Mouse (Mus musculus): ENCODE measurements around the gene Hsp90b1. TPM values are rescaled to one million over a fixed set of nuclear protein-coding genes. Genes with fewer than 3 reads are reported as not detected.
A peak's percentile ranks its signal among the peaks of the same experiment; 100 is the strongest.
"Not testable (repeated sequence)": the region's sequence is repeated elsewhere in the genome, so short reads cannot be mapped to it uniquely, and the experiment has no call there.

Gene Hsp90b1
- polyA plus RNA-seq, 1 experiment from 2014 or later = 662 TPM

DNA sequence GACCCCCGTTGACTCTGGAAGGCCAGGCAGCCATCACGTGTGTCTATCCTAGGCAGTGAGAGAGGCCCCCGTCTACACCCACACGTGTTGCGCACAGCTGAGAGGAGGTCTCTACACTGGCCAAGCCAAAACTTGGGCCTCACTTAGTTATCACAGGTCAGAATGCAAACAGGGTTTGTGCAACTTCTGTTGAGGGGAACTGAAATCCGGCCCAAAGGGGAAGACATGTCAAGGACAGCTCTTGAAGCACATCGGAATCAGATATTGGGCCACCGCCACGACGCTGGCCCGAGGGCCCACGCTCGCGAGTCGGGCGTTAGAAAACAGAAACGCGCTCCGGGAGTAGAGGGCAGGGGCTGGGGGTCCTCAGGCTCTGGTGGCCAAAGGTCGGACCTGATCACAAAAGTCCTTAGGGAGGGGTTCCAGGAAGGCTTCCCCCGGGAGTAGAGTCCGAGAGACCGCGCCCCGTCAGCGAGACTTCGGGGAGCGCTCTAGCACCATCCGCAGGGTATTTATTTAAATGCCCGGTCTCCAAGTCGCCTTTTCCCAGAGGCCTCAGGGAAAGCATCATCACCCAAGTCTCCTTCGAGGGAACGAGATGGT lies 619 bp downstream of the Hsp90b1 start:
- peaks cover 41% of the 10 kb centered on the region for H3K4me1 ChIP-seq
- H3K36me3 ChIP-seq = peaks cover 31% of the 10 kb centered on the region
- no peaks in the 10 kb centered on the region for H3K9me3 ChIP-seq
- peak overlapping the region; percentile 92 for H3K4me3 ChIP-seq
- under 1% methylated on average over 33 of the region's 33 CpGs for WGBS
- H3K27me3 ChIP-seq = no peaks in the 10 kb centered on the region
- H3K9ac ChIP-seq = peak overlapping the region; percentile 93
- peak overlapping the region; percentile 86 for H3K27ac ChIP-seq
- peak overlapping the region; percentile 72 for H3K4me2 ChIP-seq
- ATAC-seq (ENCODE audit: insufficient number of reproducible peaks, low FRiP score, low TSS enrichment, low read depth) = no peak

DNA sequence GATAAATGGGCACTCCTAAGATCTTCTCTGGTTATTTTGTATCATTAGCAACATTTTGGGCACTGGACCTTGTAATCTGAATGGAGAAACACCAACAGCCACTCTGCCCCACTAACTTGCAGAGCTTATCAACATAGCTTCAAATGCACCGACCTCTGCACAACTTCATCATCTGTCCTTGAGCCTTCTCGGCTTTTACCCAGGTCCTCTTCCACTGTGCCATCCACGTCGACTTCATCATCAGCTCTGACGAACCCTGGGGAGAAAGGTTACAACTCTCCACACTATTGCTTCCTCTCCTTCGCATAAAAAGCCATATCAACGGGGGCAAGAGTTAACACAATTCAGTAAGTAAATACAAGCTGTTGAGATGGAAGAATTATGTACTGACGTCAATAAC lies 1.2 kb downstream of the Hsp90b1 start:
- H3K27ac ChIP-seq = no peak overlapping the region
- H3K36me3 ChIP-seq = peaks cover 37% of the 10 kb centered on the region

DNA sequence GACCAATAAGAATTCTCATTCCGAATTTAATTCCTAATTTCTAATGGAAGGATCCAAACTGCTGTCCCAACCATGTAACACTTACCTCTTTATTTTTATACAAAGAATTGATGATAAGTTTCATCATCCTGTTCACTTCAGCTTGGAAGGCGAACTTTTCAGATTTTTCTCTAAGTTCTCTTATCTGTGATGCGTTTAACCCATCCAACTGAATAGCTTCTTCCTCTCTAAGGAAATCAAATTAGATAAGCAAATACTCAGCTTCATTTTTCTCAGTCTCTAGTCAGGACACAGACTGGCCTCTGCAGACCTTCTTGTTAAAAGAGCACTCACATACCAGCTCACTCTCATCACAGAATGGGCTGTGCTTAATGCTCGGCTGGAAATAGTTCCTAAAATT lies 1.9 kb downstream of the Hsp90b1 start:
- Histone ChIP-seq H3K36me3 (peaks cover 43% of the 10 kb centered on the region), H3K4me2 (peak overlapping the region; percentile 72), H3K9ac (no peak overlapping the region), H3K4me1 (peaks cover 48% of the 10 kb centered on the region), H3K4me3 (peak overlapping the region; percentile 92), H3K27me3 (no peaks in the 10 kb centered on the region), H3K27ac (no peak overlapping the region), H3K9me3 (no peaks in the 10 kb centered on the region)
- no peak for ATAC-seq (ENCODE audit: insufficient number of reproducible peaks, low FRiP score, low TSS enrichment, low read depth)
- 64% methylated on average over 4 of the region's 4 CpGs for WGBS

More for the DNA sequence above, 1.2 kb downstream of the Hsp90b1 start:
- Histone ChIP-seq H3K4me2 (peak overlapping the region; percentile 72), H3K9me3 (no peaks in the 10 kb centered on the region), H3K9ac (peak overlapping the region; percentile 93), H3K4me1 (peaks cover 47% of the 10 kb centered on the region), H3K4me3 (peak overlapping the region; percentile 92), H3K27me3 (no peaks in the 10 kb centered on the region)
- ATAC-seq (ENCODE audit: insufficient number of reproducible peaks, low FRiP score, low TSS enrichment, low read depth) = no peak
- WGBS = 3% methylated on average over 8 of the region's 8 CpGs

- H3K27ac ChIP-seq = no peak overlapping the region
- H3K27me3 ChIP-seq = no peaks in the 10 kb centered on the region
- H3K4me2 ChIP-seq = no peak overlapping the region
- H3K4me3 ChIP-seq = no peak overlapping the region
- no peak overlapping the region for H3K9ac ChIP-seq
- H3K9me3 ChIP-seq = no peaks in the 10 kb centered on the region
- ATAC-seq (ENCODE audit: insufficient number of reproducible peaks, low FRiP score, low TSS enrichment, low read depth) = no peak
- peaks cover 52% of the 10 kb centered on the region for H3K36me3 ChIP-seq
- peaks cover 48% of the 10 kb centered on the region for H3K4me1 ChIP-seq
- 36% methylated on average over 4 of the region's 4 CpGs for WGBS
Observed at GRCm38 (mm10) chr10:86702312-86702920, 2.9 kb downstream of the Hsp90b1 start.

- no peak overlapping the region for H3K4me3 ChIP-seq
- peaks cover 59% of the 10 kb centered on the region for H3K36me3 ChIP-seq
- H3K9me3 ChIP-seq = no peaks in the 10 kb centered on the region
- ATAC-seq (ENCODE audit: insufficient number of reproducible peaks, low FRiP score, low TSS enrichment, low read depth) = no peak
- H3K27ac ChIP-seq = no peak overlapping the region
- H3K27me3 ChIP-seq = no peaks in the 10 kb centered on the region
- H3K4me1 ChIP-seq = peaks cover 44% of the 10 kb centered on the region
- H3K4me2 ChIP-seq = no peak overlapping the region
- H3K9ac ChIP-seq = no peak overlapping the region
- 48% methylated on average over 3 of the region's 3 CpGs for WGBS
Observed at GRCm38 (mm10) chr10:86700973-86701372, 4.3 kb downstream of the Hsp90b1 start.

DNA sequence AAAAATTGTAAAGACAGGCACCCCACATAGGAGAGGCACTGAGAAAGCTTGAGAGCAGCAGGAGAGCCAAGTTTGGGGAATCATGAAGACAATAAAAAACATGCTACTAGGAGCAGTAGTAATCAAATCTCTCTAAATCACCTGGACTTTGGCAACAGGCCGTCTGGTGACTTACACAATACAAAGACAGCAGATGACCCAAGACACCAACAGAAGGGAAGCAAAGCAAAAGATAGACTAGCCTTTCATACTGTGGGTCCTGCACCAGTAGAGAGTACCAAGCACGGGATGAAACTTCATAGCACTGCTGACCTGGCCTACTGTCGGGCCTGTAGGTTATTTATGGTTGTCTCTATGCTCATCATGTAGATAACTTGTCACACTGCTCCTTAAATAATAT lies 5.1 kb downstream of the Hsp90b1 start:
- no peaks in the 10 kb centered on the region for H3K9me3 ChIP-seq
- H3K4me2 ChIP-seq = no peak overlapping the region
- 59% methylated on average over 3 of the region's 3 CpGs for WGBS
- H3K4me3 ChIP-seq = no peak overlapping the region
- H3K4me1 ChIP-seq = peaks cover 44% of the 10 kb centered on the region
- H3K9ac ChIP-seq = no peak overlapping the region
- peaks cover 66% of the 10 kb centered on the region for H3K36me3 ChIP-seq
- H3K27me3 ChIP-seq = no peaks in the 10 kb centered on the region
- no peak overlapping the region for H3K27ac ChIP-seq
- ATAC-seq (ENCODE audit: insufficient number of reproducible peaks, low FRiP score, low TSS enrichment, low read depth) = no peak

- H3K4me3 ChIP-seq = peak overlapping the region; percentile 72
- not testable (repeated sequence) for ATAC-seq (ENCODE audit: insufficient number of reproducible peaks, low FRiP score, low TSS enrichment, low read depth); H3K27ac ChIP-seq; H3K27me3 ChIP-seq; H3K9ac ChIP-seq; H3K4me1 ChIP-seq; H3K9me3 ChIP-seq
- WGBS = 22% methylated on average over 9 of the region's 9 CpGs
- H3K36me3 ChIP-seq = peaks cover 13% of the 10 kb centered on the region
- H3K4me2 ChIP-seq = peak overlapping the region; percentile 69
Observed at GRCm38 (mm10) chr10:86686017-86686360, 19.3 kb downstream of the Hsp90b1 start.

DNA sequence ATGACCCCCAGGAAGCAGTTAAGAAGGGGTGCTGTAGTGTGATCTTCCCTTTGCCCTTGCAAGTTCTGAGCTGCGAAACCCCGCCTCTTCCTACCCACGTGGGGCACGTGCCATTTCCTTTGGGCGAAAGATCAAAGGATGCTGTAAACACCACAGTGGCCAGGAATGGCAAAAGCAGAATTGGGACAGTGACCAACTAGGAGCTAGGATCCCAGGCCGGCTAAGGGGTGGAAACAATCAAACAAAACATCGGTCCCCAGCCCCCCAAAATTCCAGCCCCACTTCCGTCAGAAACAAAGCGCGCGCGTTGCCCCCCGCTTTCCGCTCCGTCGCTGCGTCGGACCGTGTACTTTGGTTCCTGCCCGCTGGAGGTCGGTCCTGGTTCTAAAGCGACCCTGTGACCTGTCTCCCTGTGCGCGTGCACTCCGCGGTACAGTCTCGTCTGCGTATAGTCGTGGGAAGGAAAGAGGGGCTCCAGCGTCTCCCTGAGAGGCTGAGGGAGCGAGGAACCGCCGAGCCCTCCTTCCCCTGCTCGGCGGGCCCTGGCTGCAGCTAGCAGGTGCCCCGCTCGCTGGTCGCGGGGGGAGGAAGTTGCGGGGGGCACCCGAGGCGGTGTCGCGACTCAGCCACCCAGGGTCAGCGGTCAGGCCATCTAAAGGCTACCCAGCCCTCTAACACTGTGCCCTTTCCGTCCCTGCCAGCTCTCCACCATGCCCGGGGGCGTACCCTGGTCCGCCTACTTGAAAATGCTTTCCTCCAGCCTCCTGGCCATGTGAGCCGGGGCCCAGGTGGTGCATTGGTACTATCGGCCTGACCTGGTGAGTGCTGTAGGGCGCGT lies 19.9 kb downstream of the Hsp90b1 start:
- Histone ChIP-seq H3K4me3 (peak overlapping the region; percentile 72), H3K9ac (peak overlapping the region; percentile 67), H3K4me2 (peak overlapping the region; percentile 69), H3K27ac (peak overlapping the region; percentile 80)
- not testable (repeated sequence) for H3K36me3 ChIP-seq, H3K9me3 ChIP-seq, H3K27me3 ChIP-seq, H3K4me1 ChIP-seq
- WGBS = under 1% methylated on average over 53 of the region's 53 CpGs
- ATAC-seq (ENCODE audit: insufficient number of reproducible peaks, low FRiP score, low TSS enrichment, low read depth) = peak; percentile 84; the same call in 1 of the 2 replicates

DNA sequence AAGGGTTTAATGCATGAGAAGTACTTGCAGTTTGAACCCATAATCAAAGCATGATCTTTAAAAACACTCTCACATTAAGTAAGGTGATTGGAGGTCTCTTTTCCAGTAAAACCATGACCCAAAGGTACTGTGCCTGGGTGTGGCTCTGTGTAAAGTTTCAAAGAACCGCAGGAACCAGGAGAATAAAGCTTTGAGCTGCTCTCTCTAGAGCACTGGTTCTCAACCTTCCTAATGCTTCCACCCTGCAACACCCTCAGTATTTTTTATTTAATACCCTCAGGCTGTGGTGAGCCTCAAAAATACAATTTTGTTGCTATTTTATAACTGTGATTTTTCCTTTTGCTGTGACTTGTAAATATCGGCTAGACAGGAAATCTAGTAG lies 20.5 kb downstream of the Hsp90b1 start:
- H3K27ac ChIP-seq = peak overlapping the region; percentile 47; the same call in 1 of the 2 replicates
- not testable (repeated sequence) for ATAC-seq (ENCODE audit: insufficient number of reproducible peaks, low FRiP score, low TSS enrichment, low read depth)

GRCm38 (mm10) chr10:86670550-86670949 lies 34.8 kb downstream of the Hsp90b1 start:
- not testable (repeated sequence) for H3K27me3 ChIP-seq; H3K4me1 ChIP-seq; H3K36me3 ChIP-seq; H3K4me2 ChIP-seq; H3K27ac ChIP-seq; H3K4me3 ChIP-seq; H3K9ac ChIP-seq; ATAC-seq (ENCODE audit: insufficient number of reproducible peaks, low FRiP score, low TSS enrichment, low read depth); H3K9me3 ChIP-seq
- WGBS = 85% methylated on average over 4 of the region's 4 CpGs

More for the DNA sequence above, 20.5 kb downstream of the Hsp90b1 start:
- WGBS = 17% methylated on average over 2 of the region's 2 CpGs
- H3K36me3 ChIP-seq, H3K9me3 ChIP-seq, H3K4me1 ChIP-seq, H3K27me3 ChIP-seq, H3K9ac ChIP-seq: not testable (repeated sequence)
- peak overlapping the region; percentile 69 for H3K4me2 ChIP-seq
- H3K4me3 ChIP-seq = peak overlapping the region; percentile 72

All from limb, embryonic 15.5 days (tissue).